Mouse (Mus musculus) c-Kit-positive CD71-positive TER-119-negative erythroid progenitor cells, embryonic 14.5 days (primary cell): ENCODE data around the gene Gm9513.

Experiments used
- DNase-seq: peaks from one replicate; pipeline ENCODE4 v3.0.0-alpha.2; 2013; ENCODE audit warnings: low read depth

Gene Gm9513

GRCm38 (mm10) chr9:36475338-36475737, at the start of gene Gm9513:
TSS of gene Gm9513 (plus strand) at chr9:36475638.
- no peak for DNase-seq

GRCm38 (mm10) chr9:36431584-36431983, 43.9 kb upstream of the Gm9513 start, which contains the start of gene Gm7257:
TSS of gene Gm7257 (plus strand) at chr9:36431884.
- no peak for DNase-seq

- no peak for DNase-seq
These were observed 40.2 kb upstream of the Gm9513 start for GRCm38 (mm10) chr9:36435051-36435764.

- DNase-seq = no peak
These were observed 19.2 kb downstream of the Gm9513 start for GRCm38 (mm10) chr9:36494501-36495220.

DNA sequence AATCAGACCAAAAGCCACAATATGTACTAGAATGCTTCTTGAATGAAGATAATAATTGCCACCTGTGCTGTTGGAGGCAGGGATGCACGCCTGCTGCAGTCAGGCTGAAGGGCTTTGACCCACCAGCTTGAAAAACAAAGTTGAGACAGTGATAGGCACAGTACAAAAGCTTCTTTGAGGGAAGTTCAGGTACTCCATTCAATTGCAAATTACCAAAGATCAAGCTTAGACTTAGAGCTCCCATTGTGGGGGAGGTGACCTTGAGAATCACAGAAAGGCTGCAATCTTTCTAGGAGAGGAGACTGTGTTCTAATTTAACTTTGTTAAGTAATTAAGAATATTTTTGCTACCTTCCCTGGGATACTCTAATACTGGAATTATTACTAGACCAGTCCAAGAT, 20.4 kb downstream of the Gm9513 start:
- no peak for DNase-seq

DNA sequence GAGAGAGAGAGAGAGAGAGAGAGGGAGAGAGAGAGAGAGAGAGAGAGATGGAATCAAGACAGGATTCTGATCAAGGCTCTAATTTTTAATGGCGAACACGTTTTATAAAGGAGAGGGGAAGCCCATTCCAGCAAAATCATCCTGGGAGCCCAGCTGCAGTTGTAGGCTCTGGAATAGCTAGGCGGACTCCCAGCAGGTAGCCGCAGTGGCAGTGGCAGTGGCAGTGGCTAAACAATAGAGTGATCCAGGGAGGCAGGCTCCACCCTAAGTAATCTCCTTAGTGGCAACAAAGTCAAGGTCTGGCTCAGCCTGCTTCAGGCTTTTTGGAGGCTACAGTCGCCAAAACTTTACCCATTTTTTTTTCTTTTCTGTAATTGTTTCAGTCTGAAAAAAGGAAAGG, 28.8 kb downstream of the Gm9513 start:
- DNase-seq = no peak
